Mouse (Mus musculus) Patski (cell line): ENCODE measurements at regions not wholly inside any gene's neighbourhood (a gene's known extent, or its start where the extent isn't known, plus 50 kb on each side); places are given as distances from the start of the nearest gene placed in this dataset.

Experiments
- ATAC-seq: fragments of 100-300 bp; one replicate; pipeline ENCODE4 v1.8.0; 2021
- CTCF ChIA-PET: fragments of 350-600 bp; sonication (Branson Sonifier 250); formaldehyde crosslinking; loops from one replicate; lab custom pipeline; 2022; ENCODE audit warnings: inconsistent platforms; lab: Charles Lee
- POLR2A ChIA-PET: fragments of 350-600 bp; sonication (Branson Sonifier 250); formaldehyde crosslinking; loops from one replicate; lab custom pipeline; 2022; ENCODE audit warnings: antibody characterized with exemption, inconsistent platforms; lab: Charles Lee
- DNase-seq: peaks from one replicate; pipeline ENCODE4 v3.0.0-alpha.2; 2011; ENCODE audit warnings: low read depth, low spot score
- H3K27me3 ChIP-seq: fragments of 371-371 bp; one replicate; pipeline ENCODE4 v1.5.1; 2021
- CTCF ChIP-seq: fragments of 100-300 bp; IDR thresholded peaks from one replicate; pipeline ENCODE4 v1.5.1; 2021
- in situ Hi-C: fragments of 300-500 bp; cut with MboI; formaldehyde crosslinking; loops from 3 replicates; pipeline ENCODE4 v1.11.1; 2018; ENCODE audit warnings: low pct_unique_long_range_greater_than_20kb, mixed read lengths

DNA sequence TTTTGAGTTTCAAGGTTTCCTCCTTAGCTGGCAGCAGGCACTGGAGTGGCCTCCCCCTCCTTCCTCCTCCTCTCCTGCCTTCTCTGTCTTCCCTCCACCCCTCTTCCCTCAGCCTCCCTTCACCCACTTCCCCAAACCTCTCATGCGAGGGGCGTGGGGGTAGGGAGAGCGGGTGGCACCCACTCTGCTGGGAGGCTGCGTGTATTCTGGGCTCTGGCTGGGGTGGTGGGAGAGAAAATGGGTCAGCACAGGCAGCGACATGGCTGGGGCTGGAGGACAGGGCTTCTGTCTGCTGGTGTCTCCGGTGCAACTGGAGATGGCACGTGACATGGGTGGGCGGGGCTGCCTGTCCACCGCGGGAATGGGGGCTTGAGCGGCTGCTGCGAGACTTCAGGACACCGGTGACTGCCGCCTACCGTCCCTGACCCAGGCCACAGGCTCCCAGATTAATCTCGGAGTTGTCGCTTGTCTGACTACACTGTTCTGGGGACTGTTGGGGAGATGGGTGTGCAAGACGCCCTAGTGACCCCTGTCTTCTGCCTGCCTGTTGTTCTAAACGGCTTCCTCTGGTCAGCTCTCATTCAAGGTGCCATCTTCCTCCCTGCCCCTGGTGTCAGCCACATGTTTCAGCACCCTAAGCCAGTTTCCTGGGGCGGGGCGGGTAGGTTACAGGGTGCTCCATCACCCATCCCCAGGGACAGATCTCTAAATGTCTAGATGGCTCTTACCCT is 105.0 kb upstream of the Trpm1 start:
- in situ Hi-C loops: no loop called here
- no peak for ATAC-seq
- TF ChIP-seq CTCF: no peak
- CTCF ChIA-PET: no interaction called here
- DNase-seq: no peak
- H3K27me3 ChIP-seq: no peaks in the 10 kb centered on the region
- POLR2A ChIA-PET: no interaction called here

GRCm38 (mm10) chr7:64047831-64048230 is 105.8 kb upstream of the Trpm1 start:
- ChIA-PET POLR2A (no interaction called here), CTCF (no interaction called here)
- ATAC-seq (no peak), DNase-seq (no peak)
- TF ChIP-seq CTCF: no peak
- in situ Hi-C loops: no loop called here
- no peaks in the 10 kb centered on the region for H3K27me3 ChIP-seq

DNA sequence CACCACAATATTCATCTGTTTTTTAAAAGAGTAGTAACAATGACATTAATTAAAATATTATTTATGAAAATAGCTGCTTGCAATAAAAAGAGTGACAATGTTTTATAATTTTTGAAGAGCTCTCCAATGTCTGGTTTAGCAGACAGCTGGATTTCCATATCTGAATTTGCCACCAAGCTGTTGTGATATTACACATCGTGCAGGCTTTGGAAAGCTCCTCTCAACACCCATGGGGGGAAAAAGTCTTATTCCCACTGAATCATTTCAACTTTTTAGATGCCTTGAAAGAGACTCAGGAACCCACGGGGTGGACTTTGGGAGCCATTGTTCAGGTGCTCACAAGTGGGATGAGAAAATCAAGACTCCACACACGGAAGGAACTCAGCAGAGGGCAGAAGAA is 106.6 kb upstream of the Klf13 start:
- DNase-seq (no peak), ATAC-seq (no peak)
- ChIA-PET CTCF (no interaction called here), POLR2A (no interaction called here)
- H3K27me3 ChIP-seq: no peaks in the 10 kb centered on the region
- no peak for TF ChIP-seq CTCF
- in situ Hi-C loops: no loop called here

DNA sequence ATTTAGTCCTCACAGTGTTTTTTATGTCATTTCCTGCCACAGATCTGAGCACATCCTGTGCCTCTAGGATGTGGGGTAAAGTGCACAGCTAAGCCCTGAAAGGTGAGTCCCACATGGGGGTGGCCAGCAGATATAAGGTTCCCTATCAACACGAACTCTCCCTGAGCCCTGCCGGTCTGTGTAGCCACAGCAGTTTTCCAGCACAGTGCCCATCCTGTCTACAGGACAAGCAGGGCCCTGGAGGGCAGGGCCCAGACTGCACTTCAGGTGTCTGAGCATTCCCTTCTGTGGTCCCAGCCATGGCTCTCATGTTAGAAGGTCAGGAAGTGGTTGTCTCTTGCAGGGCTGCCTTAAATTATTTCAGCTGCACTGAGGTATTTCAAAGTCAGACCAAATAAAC is 104.3 kb upstream of the Klf13 start:
- ChIA-PET CTCF (no interaction called here), POLR2A (no interaction called here)
- H3K27me3 ChIP-seq: no peaks in the 10 kb centered on the region
- TF ChIP-seq CTCF: no peak
- no peak for DNase-seq
- no peak for ATAC-seq
- in situ Hi-C loops: no loop called here

GRCm38 (mm10) chr7:64041303-64041702 is 102.6 kb upstream of the Klf13 start:
- no peak for TF ChIP-seq CTCF
- DNase-seq (no peak), ATAC-seq (no peak)
- ChIA-PET CTCF (interaction anchor here (0.8 to 1.2 kb wide), 2 partner anchors 22 to 38 kb away, joined by 3 read pairs; no protein-coding TSS in a partner anchor), POLR2A (no interaction called here)
- no peaks in the 10 kb centered on the region for H3K27me3 ChIP-seq
- in situ Hi-C loops: no loop called here

- CTCF ChIA-PET: interaction anchor here (1.2 kb wide), 1 partner anchor 37 kb away, joined by 3 read pairs; no protein-coding TSS in a partner anchor
- no peaks in the 10 kb centered on the region for H3K27me3 ChIP-seq
- no peak for DNase-seq
- in situ Hi-C loops: no loop called here
- TF ChIP-seq CTCF: no peak
- no peak for ATAC-seq
- POLR2A ChIA-PET: no interaction called here
These were observed 101.5 kb upstream of the Klf13 start for GRCm38 (mm10) chr7:64040026-64040737.

DNA sequence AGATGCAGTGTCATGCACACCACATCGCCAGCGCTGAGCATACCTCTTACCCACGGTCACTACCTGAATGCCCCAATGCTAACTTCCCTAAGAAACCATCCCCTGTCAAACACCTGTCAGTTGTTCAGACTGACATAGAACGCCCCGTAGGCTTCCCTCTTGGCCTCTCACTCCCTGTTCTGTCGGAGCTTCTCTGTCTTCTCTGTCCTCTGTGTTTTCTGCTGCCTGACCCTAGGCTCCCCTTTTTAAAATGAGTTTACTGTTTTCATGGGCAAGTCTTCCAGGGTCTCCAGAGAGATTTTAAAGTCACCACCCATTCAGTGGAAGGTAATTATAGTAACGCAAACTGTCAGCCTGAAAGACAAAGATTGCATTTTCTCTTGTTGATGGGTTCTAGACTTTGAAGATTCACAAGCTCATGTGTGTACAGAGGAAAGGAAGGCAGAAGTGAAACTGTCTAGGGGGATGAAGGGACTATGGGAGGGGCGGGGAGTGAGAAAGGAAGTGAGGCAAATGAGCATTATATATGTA is 99.1 kb upstream of the Klf13 start:
- ATAC-seq (no peak), DNase-seq (no peak)
- in situ Hi-C loops: no loop called here
- ChIA-PET POLR2A (no interaction called here), CTCF (no interaction called here)
- no peak for TF ChIP-seq CTCF
- no peaks in the 10 kb centered on the region for H3K27me3 ChIP-seq

DNA sequence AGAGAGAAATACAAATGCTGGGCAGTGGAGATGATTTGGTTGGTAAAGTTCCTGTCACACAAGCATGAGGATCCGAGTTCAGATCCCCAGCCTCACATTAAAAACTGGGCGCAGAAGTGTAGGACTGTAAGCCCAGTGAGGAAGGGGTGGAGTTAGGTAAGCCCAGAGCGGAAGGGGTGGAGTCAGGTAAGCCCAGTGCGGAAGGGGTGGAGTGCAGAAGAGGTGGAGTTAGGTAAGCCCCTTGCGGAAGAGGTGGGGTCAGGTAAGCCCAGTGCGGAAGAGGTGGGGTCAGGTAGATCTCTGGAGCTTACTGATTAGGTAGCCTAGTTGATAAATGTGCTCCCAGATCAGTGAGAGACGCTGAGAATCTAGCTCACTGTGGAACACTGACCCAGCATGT is 97.4 kb upstream of the Klf13 start:
- H3K27me3 ChIP-seq: no peaks in the 10 kb centered on the region
- ATAC-seq: no peak
- no peak for TF ChIP-seq CTCF
- in situ Hi-C loops: no loop called here
- no peak for DNase-seq
- ChIA-PET POLR2A (interaction anchor here (0.6 kb wide), 1 partner anchor 247 kb away, joined by 3 read pairs; no protein-coding TSS in a partner anchor), CTCF (no interaction called here)

DNA sequence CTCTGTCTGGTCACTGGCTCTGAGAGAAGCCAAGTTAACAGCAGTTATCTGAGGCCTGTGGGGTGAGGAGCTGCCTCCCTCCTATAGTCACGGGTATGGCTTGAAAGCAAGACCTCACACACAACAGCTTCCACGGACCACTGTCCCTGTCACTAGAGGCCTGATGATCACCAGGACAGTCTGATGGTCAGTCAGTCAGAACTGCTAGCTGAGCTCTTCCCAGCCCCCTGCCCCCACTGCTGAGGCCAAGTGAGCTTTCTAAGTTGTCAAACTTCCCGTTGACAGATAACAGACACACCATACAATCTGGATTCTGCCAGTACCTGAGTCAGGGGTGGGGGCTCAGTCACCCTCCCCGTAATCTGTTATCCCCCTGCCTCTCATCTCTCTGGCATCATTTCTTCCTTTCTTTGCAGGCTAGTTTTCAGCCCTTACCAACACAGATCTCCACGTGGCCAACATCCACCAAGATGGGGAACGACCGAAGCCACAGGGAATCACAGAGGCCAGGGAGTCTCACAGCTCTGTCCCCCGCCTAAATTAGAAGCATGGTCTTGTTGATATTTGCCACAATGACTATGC is 96.4 kb upstream of the Klf13 start:
- in situ Hi-C loops: no loop called here
- TF ChIP-seq CTCF: no peak
- POLR2A ChIA-PET: no interaction called here
- CTCF ChIA-PET: no interaction called here
- no peak for ATAC-seq
- no peaks in the 10 kb centered on the region for H3K27me3 ChIP-seq
- DNase-seq: no peak

GRCm38 (mm10) chr7:64034493-64034892 is 95.8 kb upstream of the Klf13 start:
- CTCF ChIA-PET: no interaction called here
- H3K27me3 ChIP-seq: no peaks in the 10 kb centered on the region
- TF ChIP-seq CTCF: no peak
- in situ Hi-C loops: no loop called here
- DNase-seq: no peak
- no peak for ATAC-seq
- POLR2A ChIA-PET: no interaction called here

DNA sequence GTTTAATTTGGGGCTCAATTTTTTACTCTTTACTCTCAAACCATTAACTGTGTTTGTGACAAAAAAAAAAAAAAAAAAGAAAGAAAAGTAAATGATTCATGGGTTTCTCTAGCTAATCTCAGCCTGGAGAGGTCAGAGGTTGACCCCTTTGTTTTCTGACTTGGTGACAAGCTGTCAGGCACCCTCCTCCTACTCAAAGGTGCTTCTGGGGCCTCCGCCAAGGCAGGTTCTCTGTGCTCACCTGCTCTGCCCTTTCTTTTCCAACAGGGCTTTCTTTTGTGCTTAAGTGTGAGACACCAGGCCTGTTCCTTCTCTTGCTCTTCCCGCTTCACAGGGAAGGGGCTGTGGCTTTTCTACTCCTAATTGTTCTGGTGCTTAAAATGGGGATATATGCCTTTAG is 94.7 kb upstream of the Klf13 start:
- H3K27me3 ChIP-seq: no peaks in the 10 kb centered on the region
- no peak for TF ChIP-seq CTCF
- POLR2A ChIA-PET: no interaction called here
- ATAC-seq (no peak), DNase-seq (no peak)
- in situ Hi-C loops: no loop called here
- CTCF ChIA-PET: interaction anchor here (1.5 kb wide), 1 partner anchor 31 kb away, joined by 3 read pairs; no protein-coding TSS in a partner anchor
